Mouse (Mus musculus) megakaryocyte, adult 5-6 weeks (primary cell): ENCODE data around the gene Hist1h2bj. TPM values are rescaled to one million over a fixed set of nuclear protein-coding genes. Genes with fewer than 3 reads are reported as not detected.
A peak's percentile ranks its signal among the peaks of the same experiment; 100 is the strongest.
"Not testable (repeated sequence)": the region's sequence is repeated elsewhere in the genome, so short reads cannot be mapped to it uniquely, and the experiment has no call there.

Source experiments
- ATAC-seq: 2 replicates; pipeline ENCODE4 v1.8.0; 2016; ENCODE audit warnings: mild to moderate bottlenecking, inconsistent platforms; ENCODE audit not compliant: poor library complexity, severe bottlenecking
- total RNA-seq, 2 experiments: library from RNA; stranded (forward) in 1 of 2; stranded (reverse) in 1 of 2; fragments of 153-499, 151-499 nt in 1 of 2; fragments of 221-1000, 200-1000 nt in 1 of 2; gene quantifications; 2 replicates each; pipeline versions ENCODE4 v1.2.3 to v1.2.4; 2015 to 2017

Gene Hist1h2bj
- total RNA-seq, 2 experiments from 2014 or later: 58.7 to 753 TPM

DNA sequence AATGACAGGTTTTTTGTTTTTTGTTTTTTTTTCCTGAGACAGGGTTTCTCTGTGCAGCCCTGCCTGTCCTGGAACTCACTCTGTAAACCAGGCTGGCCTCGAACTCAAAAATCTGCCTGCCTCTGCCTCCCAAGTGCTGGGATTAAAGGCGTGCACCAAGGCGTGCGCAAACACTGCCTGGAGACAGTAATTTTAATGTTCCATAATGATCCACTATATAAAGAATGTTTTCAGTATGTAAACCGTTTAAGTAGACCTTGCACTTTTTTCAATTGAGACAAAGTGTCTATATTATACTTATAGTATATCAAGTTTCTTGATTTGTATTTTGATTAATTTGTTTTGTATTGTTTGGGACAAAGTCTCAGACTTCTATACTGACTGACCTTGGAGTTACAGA lies 3.6 kb upstream of the Hist1h2bj start:
- no peak for ATAC-seq

DNA sequence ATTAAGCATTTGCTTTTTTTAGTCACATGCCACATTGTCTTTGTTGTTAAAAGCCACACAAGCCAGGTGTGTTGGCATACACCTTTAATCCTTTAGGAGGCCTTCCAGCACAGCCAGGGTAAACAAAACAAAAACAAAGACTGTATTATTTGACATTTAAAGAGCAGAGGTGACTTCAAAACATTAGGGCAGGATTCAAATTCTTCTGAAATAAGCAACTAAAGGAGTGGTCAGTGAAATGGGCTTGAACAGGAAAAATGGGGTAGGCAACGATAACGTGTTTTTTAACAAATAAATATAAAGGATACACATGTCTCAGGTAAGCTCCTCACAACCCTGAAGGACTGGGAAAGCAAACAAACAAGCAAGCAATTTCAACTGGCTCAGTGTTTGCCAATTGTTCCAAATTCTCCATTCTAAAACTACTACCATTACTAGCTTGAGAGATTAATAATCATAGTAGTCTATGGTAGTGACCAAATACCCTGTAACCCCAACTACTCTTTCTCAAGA lies 3.0 kb upstream of the Hist1h2bj start:
- no peak for ATAC-seq

DNA sequence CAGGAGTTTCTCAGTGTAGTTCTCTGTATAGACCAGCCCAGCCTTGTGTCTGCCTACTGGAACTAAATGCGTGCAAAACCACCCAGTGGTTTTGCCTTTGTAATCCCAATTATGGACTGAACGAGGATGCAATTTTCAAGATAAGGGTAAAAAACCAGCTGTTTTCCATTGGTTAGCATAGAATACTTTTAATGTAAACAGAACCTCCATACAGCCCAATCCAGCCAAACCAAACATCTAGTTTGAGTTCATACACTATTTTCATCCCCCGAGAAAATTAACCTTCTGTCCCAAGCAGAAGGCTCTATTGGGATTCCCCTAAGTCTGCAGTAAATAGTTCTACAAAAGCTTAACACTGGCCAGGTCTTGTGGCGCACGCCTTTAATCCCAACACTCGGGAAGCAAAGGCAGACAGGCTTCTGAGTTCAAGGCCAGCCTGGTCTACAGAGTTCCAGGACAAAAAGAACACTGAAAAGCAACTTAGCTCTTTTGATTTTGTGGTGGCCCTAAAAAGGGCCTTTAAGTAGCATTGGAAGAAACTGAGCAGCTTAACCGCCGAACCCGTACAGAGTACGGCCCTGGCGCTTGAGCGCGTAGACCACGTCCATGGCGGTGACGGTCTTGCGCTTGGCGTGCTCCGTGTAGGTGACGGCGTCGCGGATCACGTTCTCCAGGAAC lies 2.4 kb upstream of the Hist1h2bj start:
- peak; percentile 11 for ATAC-seq

DNA sequence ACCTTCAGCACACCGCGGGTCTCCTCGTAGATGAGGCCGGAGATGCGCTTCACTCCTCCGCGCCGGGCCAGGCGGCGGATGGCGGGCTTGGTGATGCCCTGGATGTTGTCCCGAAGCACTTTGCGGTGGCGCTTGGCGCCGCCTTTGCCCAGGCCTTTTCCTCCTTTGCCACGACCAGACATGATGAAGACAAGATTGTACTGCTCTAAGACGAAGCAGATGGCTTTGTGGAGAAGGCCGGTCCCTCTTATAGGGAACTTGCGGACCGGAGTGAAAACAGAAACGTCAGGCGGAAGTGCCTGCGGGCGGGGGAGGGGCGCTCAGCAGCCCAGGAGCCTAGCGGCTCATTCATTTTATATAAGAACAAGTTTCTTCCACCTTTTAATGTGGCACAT lies 1.9 kb upstream of the Hist1h2bj start, which contains the start of gene Hist1h4i:
TSS of gene Hist1h4i (minus strand) at position 221 of the 395 bp plus-strand sequence.
- peak; percentile 77 for ATAC-seq

DNA sequence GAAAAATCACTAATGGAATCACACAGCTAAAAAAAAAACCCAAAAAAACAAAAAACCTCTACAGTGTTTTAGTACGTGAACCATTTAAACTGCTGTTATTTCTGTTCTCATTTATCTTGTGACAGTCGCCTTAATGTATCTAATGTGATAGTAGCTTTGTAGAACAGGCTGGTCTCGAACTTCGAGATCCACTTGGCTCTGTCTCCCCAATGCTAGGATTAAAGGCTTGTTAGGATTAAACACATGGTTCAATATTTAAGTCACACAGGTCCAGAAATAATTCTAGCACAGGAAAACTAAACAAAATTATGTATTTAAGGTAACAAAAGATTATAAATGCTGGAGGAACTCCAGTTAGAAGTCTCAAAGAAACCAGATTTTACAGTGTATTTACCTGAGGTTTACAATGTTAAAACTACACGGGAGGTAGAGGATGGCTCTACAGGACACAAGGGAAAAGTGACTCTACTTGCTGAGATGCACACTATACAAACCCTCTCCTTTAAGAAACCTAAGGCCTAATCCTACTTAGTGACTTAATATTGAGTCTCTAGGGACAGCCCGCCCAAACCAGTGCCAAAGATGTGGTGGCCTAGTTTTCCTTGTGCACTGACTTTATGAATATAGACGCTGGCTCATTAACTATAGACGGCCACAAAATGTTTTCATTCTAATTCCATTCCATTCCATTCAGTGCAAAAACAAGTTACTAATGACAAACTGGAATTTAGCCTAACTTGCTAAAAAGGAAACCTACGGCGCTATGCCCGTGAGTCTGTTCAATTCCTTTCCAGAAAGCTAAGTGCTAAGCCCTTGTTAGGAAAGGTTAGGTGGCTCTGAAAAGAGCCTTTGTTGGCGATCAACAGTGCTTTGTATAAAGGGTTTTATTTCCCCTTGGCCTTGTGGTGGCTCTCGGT lies 1.1 kb upstream of the Hist1h2bj start:
- ATAC-seq: no peak

DNA sequence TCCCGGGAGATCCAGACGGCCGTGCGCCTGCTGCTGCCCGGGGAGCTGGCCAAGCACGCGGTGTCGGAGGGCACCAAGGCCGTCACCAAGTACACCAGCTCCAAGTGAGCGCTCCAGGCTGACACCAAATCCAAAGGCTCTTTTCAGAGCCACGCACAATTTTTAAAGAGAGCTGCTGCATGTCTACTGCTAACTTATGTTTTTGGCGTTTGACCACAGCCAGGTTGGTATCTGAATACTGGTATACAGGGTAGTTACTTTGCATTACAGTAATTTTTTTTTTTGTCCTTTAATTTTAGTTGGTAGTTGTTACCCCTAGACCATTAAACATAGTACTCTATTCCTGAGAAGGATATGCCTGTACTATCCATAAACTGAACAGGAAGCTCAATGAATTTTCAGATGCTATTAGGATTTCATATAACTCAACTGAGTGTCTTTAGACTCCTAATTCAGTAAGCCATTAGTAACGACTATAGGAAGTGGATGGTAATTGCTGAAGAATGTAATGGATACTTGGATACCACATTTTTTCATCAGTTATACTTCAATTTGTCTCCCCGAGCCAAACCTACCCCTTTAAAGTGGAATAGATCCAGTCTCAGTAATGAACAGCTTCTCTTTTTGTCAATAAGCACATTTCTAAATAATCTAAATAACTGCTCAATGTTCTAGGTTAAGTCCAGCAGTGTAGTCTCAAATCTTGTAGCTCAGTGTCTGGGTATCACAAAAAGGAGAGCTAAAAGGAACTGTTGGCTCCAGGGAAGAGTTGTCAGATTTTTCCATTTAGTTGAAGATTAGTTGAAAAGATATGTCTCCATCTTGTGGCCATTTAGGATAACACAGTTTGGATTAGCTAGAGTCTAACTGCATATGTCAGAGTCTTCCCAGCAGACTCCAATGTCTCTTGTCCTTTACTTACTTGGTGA lies 753 bp downstream of the Hist1h2bj start:
- ATAC-seq: peak; percentile 27; the same call in 1 of the 2 replicates

DNA sequence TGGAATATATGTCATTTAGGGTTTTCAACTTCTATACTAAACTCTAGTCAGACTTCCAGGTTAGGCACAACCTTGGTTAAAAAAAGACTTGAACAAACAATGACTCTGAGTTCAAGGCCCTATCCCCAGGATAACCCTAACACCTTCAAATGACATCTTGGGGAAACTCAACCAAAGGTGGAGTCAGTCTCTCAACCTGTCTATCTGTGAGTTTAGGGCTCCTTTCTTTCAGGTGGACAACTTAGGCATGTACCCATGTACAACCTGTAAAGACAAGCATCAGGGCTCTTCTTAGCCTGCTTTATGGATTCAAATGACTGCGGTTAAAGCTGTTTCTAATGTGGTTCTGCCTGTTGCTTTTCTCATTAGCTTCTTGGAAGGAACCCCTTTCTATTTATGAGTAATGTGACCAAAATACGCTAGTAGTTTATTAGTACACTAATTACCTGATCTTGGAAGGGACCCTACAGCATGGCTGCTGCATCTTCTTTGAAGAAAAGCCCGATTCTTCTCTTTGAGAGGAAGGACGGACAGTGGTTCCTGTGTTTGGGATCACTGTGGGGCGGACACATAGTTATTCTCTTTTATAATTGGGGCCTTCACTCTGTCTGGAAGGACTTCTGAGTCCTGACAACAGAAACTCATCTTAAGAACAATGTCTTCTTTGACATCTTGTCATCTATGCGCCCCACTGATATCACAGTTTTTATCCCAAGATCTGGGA lies 1.6 kb downstream of the Hist1h2bj start:
- no peak for ATAC-seq

DNA sequence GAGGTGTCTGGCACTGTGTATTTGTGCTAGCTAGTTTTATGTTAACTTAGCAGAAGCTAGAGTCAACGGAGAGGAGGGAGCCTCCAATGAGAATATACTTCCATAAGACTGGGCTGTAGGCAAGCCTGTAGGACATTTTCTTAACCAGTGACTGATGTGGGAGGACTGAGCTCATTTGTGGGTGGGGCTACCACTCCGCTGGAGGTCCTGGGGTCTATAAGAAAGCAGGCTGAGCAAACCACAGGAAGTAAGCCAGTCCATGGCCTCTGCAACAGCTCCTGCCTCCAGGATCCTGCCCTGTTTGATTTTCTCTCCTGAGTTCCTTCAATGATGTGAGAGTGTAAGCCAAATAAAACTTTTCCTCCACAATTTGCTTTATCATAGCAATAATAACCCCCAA lies 2.3 kb downstream of the Hist1h2bj start:
- no peak for ATAC-seq

DNA sequence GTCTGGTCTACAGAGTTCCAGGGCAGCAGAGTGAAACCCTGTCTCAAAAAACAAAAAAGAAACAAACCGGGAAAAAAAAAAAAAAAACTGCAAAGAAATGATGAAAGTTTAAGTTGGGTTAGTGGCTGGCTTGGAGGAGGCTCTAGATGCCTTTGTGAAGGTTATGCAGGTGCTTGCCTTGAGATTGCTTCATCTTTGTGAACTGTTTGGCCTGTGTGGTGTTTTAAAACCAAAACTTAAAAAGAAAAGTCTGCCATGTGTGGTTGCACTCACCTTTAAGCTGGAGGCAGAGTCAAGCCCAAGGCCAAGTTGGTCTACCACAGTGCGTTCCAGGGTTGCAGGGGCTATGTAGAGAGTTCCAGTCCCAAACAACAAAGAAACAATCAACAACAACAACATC lies 6.0 kb downstream of the Hist1h2bj start:
- no peak for ATAC-seq

DNA sequence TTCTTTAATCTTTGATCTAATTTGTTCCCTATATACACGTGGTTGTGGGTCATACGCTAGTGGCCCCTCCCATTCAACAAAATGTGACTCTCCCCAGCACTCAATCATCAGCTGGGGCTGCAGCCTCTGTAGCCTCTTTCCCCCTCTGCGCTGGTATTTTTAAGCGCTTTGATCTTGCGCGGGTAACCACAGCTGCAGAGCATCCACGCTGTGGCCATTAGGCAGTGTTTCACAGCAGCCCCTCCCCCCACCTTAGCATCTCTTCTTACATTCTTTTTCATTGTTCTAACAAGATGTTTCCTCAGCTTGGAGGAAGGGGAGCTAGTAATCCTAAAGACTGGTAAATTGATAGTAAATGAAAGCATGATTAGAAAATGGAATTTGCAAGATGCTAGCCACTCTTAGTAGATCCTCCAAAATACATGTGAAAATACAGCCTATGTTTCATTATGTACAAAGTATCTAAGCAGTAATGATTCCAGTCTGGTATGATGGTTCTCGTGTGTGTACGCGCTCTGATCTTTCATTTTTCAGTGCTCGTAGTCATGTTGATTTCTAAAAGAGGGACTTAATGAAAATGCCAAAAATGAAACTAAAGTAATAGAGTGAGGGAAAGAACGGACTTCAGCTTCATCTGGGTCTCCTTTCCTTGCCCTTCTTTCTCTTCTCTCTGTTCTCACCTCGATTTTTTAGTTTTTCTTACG lies 6.9 kb downstream of the Hist1h2bj start:
- ATAC-seq: peak; percentile 41

DNA sequence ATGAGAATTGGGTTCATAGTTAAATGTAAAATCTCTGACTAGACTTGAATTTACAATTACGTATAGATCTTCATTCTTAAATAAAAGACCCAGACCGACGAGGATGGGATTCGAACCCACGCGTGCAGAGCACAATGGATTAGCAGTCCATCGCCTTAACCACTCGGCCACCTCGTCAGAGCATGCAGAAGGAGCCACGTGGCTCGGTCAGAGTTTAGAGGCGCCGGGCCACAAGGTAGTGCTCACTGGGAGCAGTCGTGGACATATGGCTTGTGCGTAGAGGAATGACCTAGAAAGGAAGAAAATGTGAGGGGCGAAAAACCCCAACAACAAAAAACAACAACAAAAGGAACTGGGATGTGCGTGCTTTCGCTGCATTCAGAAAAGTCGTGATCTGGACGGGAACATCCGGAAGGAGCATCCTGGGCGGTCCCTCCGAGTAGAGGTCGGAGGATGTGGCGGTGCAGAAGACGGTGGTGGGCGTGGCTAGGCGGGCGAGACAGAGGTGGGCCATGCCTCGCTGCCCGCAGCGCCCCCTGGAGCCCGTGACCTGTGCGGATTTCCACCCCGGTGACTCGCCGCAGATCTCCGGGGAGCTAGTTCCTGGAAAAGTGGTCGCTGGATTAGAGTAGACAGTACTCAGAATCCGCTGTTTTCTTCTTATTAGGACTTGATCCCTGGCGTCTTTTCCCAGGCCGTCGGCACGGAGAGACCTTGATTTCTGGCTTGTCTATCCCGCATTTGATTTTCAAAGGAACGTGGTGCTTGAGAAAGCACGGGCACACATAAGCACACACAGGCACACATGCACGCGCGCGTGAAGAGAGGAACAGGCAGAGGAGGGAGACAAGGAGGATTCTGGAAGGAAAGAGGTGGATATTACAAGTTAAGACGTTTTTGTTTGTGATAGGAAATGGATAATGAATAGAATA lies 7.8 kb downstream of the Hist1h2bj start:
- ATAC-seq: peak; percentile 95

DNA sequence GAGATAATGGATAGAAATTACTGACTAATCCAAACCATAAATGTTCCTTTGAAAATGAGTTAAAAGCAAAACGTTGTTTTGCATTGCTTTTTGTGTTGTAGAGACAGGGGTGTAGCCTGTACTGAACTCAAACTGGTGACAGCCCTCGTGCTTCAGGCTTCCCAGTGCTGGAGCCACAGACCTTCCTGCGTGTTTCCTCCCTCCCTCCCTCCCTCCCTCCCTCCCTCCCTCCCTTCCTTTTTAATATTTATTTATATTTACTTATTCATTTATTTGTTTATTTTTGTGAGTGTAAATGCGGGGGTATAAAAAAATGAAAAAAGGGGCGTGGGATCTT lies 8.5 kb downstream of the Hist1h2bj start:
- ATAC-seq: no peak

DNA sequence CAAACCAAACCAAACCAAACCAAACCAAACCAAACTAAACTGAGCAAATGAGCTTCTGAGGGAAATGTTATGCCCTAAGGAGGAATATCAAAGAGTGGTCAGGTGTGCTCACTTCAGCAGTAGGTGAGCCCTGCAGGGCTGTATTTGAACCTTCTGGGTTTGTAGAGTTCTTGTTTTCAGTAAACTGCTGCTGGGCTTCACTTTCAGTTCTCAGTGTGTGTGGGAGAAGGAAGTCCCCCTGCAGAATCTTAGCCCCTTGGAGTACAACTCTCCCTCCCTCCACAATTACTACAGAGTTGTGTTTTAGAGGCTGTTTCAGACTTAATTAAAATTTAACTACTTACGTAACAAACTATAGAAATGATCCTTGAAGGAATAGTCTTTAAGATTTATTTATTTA lies 10.7 kb downstream of the Hist1h2bj start:
- no peak for ATAC-seq

DNA sequence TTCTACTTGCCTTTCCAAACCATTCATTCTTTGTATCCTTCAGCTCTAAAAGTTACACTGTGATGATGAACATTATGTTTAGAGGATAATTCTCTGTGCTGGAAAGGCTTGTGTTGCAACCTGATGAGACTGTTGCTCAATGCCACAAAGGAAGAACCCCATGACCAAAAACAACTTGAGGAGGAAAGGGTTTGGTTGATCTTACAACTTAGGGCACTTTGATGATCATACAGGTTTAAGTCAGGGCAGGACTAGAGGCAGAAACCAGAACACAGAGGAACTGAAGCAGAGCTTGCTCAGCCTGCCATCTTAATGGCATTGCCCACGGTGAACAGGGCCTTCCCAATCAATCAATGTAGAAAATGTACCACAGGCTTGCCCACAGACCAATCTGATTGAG lies 18.4 kb downstream of the Hist1h2bj start:
- 0 out of 2 replicates have a peak, but pooled peaks have one; percentile 35 for ATAC-seq

DNA sequence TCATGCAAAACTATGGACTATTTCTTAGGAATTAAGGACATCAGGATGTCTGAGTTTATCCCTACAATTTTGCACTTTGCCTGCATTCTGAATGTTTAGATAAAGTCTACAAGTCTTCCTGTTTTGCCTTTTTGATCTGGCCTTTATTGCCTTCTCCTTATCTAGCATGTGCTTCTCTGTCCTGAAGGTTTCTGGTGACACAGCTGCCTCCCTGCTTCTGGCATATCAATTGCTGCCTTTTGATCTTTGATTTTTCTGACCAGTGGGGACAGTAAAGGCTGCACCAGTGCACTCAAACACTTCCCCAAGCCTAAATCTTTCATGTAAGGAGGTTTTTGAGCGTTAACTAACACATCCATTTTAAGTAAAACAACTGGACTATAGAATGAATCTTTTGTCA lies 20.5 kb downstream of the Hist1h2bj start:
- ATAC-seq: no peak

DNA sequence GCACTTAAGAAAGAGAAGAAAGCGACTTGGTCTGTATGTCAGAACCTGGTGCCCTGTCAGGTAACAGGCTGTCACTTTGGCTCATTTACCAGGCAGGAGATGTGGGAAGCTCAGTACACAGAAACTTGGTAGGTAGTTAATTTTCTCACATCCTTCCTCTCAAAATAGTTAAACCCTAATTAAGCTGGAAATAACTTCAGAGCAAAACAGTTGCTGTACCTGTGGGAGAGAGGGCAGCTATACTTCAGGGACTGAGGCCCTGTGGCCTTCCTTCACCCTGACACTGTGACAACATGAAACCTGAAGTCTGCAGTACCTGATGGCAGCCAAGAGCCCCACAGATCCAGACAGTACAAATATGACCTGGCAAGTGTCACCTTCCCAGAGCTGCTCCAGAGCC lies 41.1 kb downstream of the Hist1h2bj start, which contains the start of gene Vmn1r188:
TSS of gene Vmn1r188 (plus strand) at position 301 of the 400 bp plus-strand sequence.
- not testable (repeated sequence) for ATAC-seq
